Mouse (Mus musculus): ENCODE results near the gene Acp5. TPM values are rescaled to one million over a fixed set of nuclear protein-coding genes. Genes with fewer than 3 reads are reported as not detected.

Gene Acp5
- 197 and 274 TPM in 2 replicates for polyA plus RNA-seq (2012; rRNA removed; ENCODE audit: low replicate concordance)

GRCm38 (mm10) chr9:22135644-22136390 lies at the start of gene Acp5:
Acp5 (minus strand) TSS chr9:22135711.

DNA sequence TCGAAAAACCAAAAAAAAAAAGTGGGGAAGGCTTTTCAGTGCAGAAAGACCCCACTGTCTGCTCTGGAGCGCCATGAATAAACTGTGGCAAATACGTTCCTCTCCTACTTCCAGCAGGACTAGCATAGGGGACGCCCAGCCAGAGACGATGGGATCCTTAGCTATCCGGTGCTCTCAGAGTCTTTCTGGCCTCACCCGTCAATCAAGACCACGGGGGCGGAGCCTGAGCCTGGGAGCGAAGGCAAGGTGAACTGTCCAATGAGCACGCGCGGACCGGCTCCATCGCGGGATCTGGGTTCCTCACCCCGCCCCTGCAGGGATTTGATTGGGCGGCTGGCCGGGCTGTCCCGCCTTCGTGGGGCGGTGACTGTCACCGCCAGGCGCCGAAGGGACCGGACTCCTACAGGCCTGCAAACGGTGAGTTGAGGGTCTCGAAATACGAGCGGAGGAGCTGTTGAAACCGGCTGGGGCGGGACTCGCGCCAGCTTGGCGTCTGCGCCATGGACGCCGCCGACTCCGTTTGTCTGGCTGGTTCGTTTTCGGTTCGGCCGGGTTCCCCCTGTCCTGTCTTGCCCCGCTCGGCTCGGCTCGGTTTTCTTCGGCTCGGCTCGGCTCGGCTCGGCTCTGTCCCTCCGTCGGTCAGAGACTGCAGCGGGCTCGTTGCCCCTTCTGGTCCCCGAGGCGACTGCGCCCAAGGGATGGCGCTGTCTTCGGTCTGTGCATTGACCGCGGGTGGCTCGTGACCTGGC lies 21.2 kb upstream of the Acp5 start, which contains the start of gene Pigyl:
Pigyl (plus strand) TSS at position 350 of the 749 bp plus-strand sequence.

DNA sequence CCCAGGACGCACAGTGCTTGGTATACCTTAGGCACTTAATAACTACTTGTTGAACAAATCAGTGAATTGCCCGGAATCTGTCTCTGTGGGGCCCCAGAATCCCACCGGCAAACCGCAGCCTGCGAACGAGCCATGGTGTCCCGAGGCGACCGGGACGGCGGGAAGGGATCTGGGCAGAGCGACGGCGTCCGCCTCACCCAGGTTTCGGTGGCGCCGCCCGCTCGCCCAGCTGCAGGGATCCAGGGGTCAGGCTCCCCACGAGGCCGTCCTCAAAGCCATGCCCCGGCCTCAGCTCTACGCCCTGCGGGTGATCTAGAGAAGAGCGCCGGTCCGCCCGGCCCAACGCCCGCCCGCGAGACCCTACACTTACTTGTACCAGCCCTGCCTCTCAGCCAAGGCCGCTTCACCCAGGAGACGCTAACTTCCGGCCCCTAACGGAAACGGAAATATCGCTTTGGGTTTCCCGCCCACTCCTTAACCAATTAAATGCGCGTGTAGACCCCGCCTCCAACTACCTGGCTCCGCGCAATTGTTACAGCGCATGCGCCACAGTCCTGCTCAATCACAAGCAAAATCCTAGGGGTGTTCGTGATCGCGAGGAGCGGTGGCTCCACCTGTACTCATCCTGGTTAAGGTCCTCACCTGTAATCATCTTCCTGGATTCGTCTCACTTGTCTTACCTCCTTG lies 18.6 kb downstream of the Acp5 start, which contains the start of gene Elof1:
Elof1 (minus strand) TSS at position 433 of the 687 bp plus-strand sequence.

DNA sequence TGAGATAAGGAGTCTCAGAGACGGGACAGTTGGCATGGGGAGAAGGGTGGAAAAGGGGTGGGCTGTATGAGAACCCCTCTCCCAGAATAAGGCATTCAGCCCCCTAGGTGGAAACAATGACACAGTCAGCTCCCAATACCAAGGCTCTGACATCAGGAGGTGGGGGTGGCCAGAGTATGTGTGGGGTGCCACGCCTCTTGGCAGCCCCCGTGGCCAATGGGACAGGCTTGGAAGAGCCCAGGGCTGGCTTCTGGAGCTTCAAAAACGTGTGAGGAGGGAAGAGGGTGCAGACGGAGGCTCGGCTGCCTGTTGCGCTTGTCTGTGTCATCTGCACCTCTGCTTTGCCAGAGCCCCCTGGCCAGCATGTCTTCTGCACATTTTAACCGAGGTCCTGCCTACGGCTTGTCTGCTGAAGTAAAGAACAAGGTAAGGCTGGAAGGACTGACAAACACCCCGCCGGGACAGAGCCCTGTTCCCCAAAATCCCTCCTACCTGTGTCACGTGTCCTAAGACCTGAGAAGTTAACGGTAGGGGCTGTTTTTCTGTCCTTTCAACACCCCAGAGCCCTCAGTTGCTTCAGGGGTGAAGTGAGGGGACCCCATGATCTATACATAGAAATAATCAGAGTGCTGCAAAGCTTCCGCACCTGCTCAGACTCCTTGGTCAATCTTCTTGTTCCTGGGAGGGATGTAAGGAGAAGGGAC lies 36.4 kb downstream of the Acp5 start, which contains the start of gene Cnn1:
Cnn1 (plus strand) TSS at position 224 of the 704 bp plus-strand sequence.

GRCm38 (mm10) chr9:22085022-22085834 lies 50.3 kb downstream of the Acp5 start, which contains the start of gene Ecsit:
Ecsit (minus strand) TSS chr9:22085438.

Other genes starting within 250 kb of the Acp5 start
- gene Rab3d, start 217.5 kb downstream of the Acp5 start, polyA plus RNA-seq (2012; rRNA removed; ENCODE audit: low replicate concordance), result 32.5 and 58.0 TPM in 2 replicates
- gene Ccdc159, start 208.2 kb downstream of the Acp5 start, polyA plus RNA-seq (2012; rRNA removed; ENCODE audit: low replicate concordance), result 0.63 and 2.5 TPM in 2 replicates
- gene Tmem205, start 208.2 kb downstream of the Acp5 start, polyA plus RNA-seq (2012; rRNA removed; ENCODE audit: low replicate concordance), result 191 and 195 TPM in 2 replicates
- 6.9 and 11.4 TPM in 2 replicates for gene Plppr2, start 198.7 kb downstream of the Acp5 start, polyA plus RNA-seq (2012; rRNA removed; ENCODE audit: low replicate concordance)
- 5.6 and 8.0 TPM in 2 replicates for gene Swsap1, start 180.0 kb downstream of the Acp5 start, polyA plus RNA-seq (2012; rRNA removed; ENCODE audit: low replicate concordance)
- 2.4 and 3.9 TPM in 2 replicates for gene Epor, start 172.2 kb downstream of the Acp5 start, polyA plus RNA-seq (2012; rRNA removed; ENCODE audit: low replicate concordance)
- 2.9 and 12.6 TPM in 2 replicates for gene Rgl3, start 146.3 kb downstream of the Acp5 start, polyA plus RNA-seq (2012; rRNA removed; ENCODE audit: low replicate concordance)
- 0.17 TPM in 1 of 2 replicates, not detected in the other for gene Ccdc151, start 133.1 kb downstream of the Acp5 start, polyA plus RNA-seq (2012; rRNA removed; ENCODE audit: low replicate concordance)
- gene Prkcsh, start 132.9 kb downstream of the Acp5 start, polyA plus RNA-seq (2012; rRNA removed; ENCODE audit: low replicate concordance), result 118 and 211 TPM in 2 replicates
- gene Elavl3, start 83.7 kb downstream of the Acp5 start, polyA plus RNA-seq (2012; rRNA removed; ENCODE audit: low replicate concordance), result 0.13 and 0.46 TPM in 2 replicates
- not detected in 2 replicates for gene Gm49318, start 64.5 kb downstream of the Acp5 start, polyA plus RNA-seq (2012; rRNA removed; ENCODE audit: low replicate concordance)
- gene Zfp653, start 64.3 kb downstream of the Acp5 start, polyA plus RNA-seq (2012; rRNA removed; ENCODE audit: low replicate concordance), result 8.8 and 9.9 TPM in 2 replicates
- 48.2 and 51.0 TPM in 2 replicates for gene Ecsit, start 50.3 kb downstream of the Acp5 start, polyA plus RNA-seq (2012; rRNA removed; ENCODE audit: low replicate concordance)
- 144 and 245 TPM in 2 replicates for gene Cnn1, start 36.5 kb downstream of the Acp5 start, polyA plus RNA-seq (2012; rRNA removed; ENCODE audit: low replicate concordance)
- 118 and 169 TPM in 2 replicates for gene Elof1, start 18.5 kb downstream of the Acp5 start, polyA plus RNA-seq (2012; rRNA removed; ENCODE audit: low replicate concordance)
- 40.5 and 49.4 TPM in 2 replicates for gene Pigyl, start 21.1 kb upstream of the Acp5 start, polyA plus RNA-seq (2012; rRNA removed; ENCODE audit: low replicate concordance)
- gene Zfp872, start 52.4 kb upstream of the Acp5 start, polyA plus RNA-seq (2012; rRNA removed; ENCODE audit: low replicate concordance), result not detected in 2 replicates
- 3.2 and 8.3 TPM in 2 replicates for gene Zfp809, start 90.0 kb upstream of the Acp5 start, polyA plus RNA-seq (2012; rRNA removed; ENCODE audit: low replicate concordance)
- gene Zfp599, start 124.2 kb upstream of the Acp5 start, polyA plus RNA-seq (2012; rRNA removed; ENCODE audit: low replicate concordance), result 0.05 TPM in 1 of 2 replicates, not detected in the other
- gene Zfp810, start 171.9 kb upstream of the Acp5 start, polyA plus RNA-seq (2012; rRNA removed; ENCODE audit: low replicate concordance), result 1.0 and 1.6 TPM in 2 replicates